13 mouse cellular contexts compared by ENCODE assay signal in genomic region chr7:139063406-139063805, GRCm38 (mm10). TPM values are rescaled to one million over a fixed set of nuclear protein-coding genes. Genes with fewer than 3 reads are reported as not detected.
DNase-seq lines count a peak whose midpoint lies in the region; TF ChIP-seq lines count a peak whose summit lies in the region.
"Had no signal": no experiment of that assay in that cellular context is flagged by ENCODE, and none has a peak within 500 bp of the region (broad histone marks: within the 10 kb centered on the region; RNA-seq: fewer than 3 reads in every experiment).

No protein-coding gene starts in this region.

- in situ Hi-C loops in CH12.LX (cut with MboI; ENCODE audit: low pct_ligation_motif_present, low pct_unique_long_range_greater_than_20kb, low sequenced_read_pairs) = no loop called here

- peak; percentile 69 for TF ChIP-seq CTCF in layer of hippocampus, adult 2 months (conservative IDR thresholded peaks at IDR 0.05)
- peak in 1 of 2 experiments; percentile 62; a peak in 2 of 4 replicates for TF ChIP-seq CTCF in CH12.LX (conservative IDR thresholded peaks at IDR 0.05 in 1 of 2, IDR thresholded peaks at IDR 0.05 in 1 of 2; ENCODE audit: low read depth in 2 of 2, low read length in 2 of 2)
- TF ChIP-seq CTCF in cortical plate, adult 2 months (IDR thresholded peaks at IDR 0.05; ENCODE audit: extremely low read depth, insufficient read depth, low read length) = peak; percentile 30

- no peaks in the 10 kb centered on the region for H3K79me2 ChIP-seq in CH12.LX (replicated peaks; ENCODE audit: control insufficient read depth, extremely low read depth, insufficient read depth, poor library complexity, severe bottlenecking)

- H3K27me3 ChIP-seq in CH12.LX (replicated peaks) = peaks cover 51% of the 10 kb centered on the region
- H3K27me3 ChIP-seq: hindbrain, embryonic 15.5 days; midbrain, embryonic 13.5 days; stomach, embryonic 15.5 days had no signal

- no peaks in the 10 kb centered on the region for H3K36me3 ChIP-seq in CH12.LX (replicated peaks in 1 of 2; ENCODE audit: control insufficient read depth in 1 of 2, insufficient read depth in 1 of 2, low read length in 1 of 2)
- H3K36me3 ChIP-seq: hindbrain, embryonic 15.5 days; midbrain, embryonic 13.5 days; stomach, embryonic 15.5 days had no signal

- no peak overlapping the region for H3K4me2 ChIP-seq in CH12.LX (ENCODE audit: insufficient read depth, low read depth, poor library complexity, severe bottlenecking)
- H3K4me2 ChIP-seq: hindbrain, embryonic 15.5 days; midbrain, embryonic 13.5 days; stomach, embryonic 15.5 days had no signal

- H3K4me3 ChIP-seq in layer of hippocampus, adult 2 months = no peak overlapping the region
- H3K4me3 ChIP-seq in CH12.LX (replicated peaks in 1 of 3; ENCODE audit: low read depth in 2 of 3, low read length in 2 of 3, poor library complexity in 1 of 3) = no peak overlapping the region
- no peak overlapping the region for H3K4me3 ChIP-seq in cortical plate, adult 2 months (ENCODE audit: insufficient read depth, low read length)
- H3K4me3 ChIP-seq: hindbrain, embryonic 15.5 days; midbrain, embryonic 13.5 days; stomach, embryonic 15.5 days had no signal

- peak; percentile 59 for TF ChIP-seq RAD21 in CH12.LX (IDR thresholded peaks at IDR 0.05; ENCODE audit: low read depth, low read length)

- H3K27ac ChIP-seq in layer of hippocampus, adult 2 months = no peak overlapping the region
- no peak overlapping the region for H3K27ac ChIP-seq in CH12.LX (ENCODE audit: insufficient read depth, low read depth)
- H3K27ac ChIP-seq in cortical plate, adult 2 months (ENCODE audit: insufficient read depth, low read length) = no peak overlapping the region
- H3K27ac ChIP-seq: hindbrain, embryonic 15.5 days; midbrain, embryonic 13.5 days; stomach, embryonic 15.5 days had no signal

- peak; percentile 52 to 59 for DNase-seq in cerebellum, postnatal 10 days
- no peak for DNase-seq in cerebellum, adult 18-20 months
- DNase-seq in layer of hippocampus, adult 2 months (ENCODE audit: low spot score in 2 of 2) = no peak
- no peak for DNase-seq in layer of hippocampus, postnatal 14 days (ENCODE audit: low spot score in 2 of 2)
- peak; percentile 20 for DNase-seq in CH12.LX (ENCODE audit: extremely low read depth)
- no peak for DNase-seq in natural killer cell, adult 2 months (ENCODE audit: low spot score in 2 of 2)
- DNase-seq in frontal cortex, postnatal 36 days (ENCODE audit: low spot score in 2 of 2) = no peak
- DNase-seq: adrenal gland, adult 8-10 months; B cell, adult 2 months had no signal

- H3K4me1 ChIP-seq in CH12.LX (ENCODE audit: control insufficient read depth in 1 of 2, insufficient read depth in 2 of 2) = no peaks in the 10 kb centered on the region
- no peaks in the 10 kb centered on the region for H3K4me1 ChIP-seq in cortical plate, adult 2 months (ENCODE audit: control insufficient read depth, insufficient read depth, low read length)
- H3K4me1 ChIP-seq: hindbrain, embryonic 15.5 days; midbrain, embryonic 13.5 days; stomach, embryonic 15.5 days had no signal

- no peak for TF ChIP-seq POLR2A in CH12.LX (IDR thresholded peaks at IDR 0.05; ENCODE audit: low read depth, low read length)
- no peak for TF ChIP-seq POLR2A in cortical plate, adult 2 months (IDR thresholded peaks at IDR 0.05; ENCODE audit: extremely low read depth, insufficient read depth, low read length)

- dilution Hi-C loops in CH12.LX (cut with MboI; ENCODE audit: extremely low pct_ligation_motif_present, extremely low pct_unique_long_range_greater_than_20kb, low sequenced_read_pairs) = no loop called here

- no peak overlapping the region for H3K9ac ChIP-seq in CH12.LX (ENCODE audit: insufficient read depth, low read depth)
- H3K9ac ChIP-seq: hindbrain, embryonic 15.5 days; midbrain, embryonic 13.5 days; stomach, embryonic 15.5 days had no signal

- TF ChIP-seq EP300 in CH12.LX (IDR thresholded peaks at IDR 0.05; ENCODE audit: low read length) = no peak

- no peaks in the 10 kb centered on the region for H3K9me3 ChIP-seq in CH12.LX (replicated peaks; ENCODE audit: low read length)
- H3K9me3 ChIP-seq: hindbrain, embryonic 15.5 days; midbrain, embryonic 13.5 days; stomach, embryonic 15.5 days had no signal

TF ChIP-seq in CH12.LX, 34 proteins besides CTCF, POLR2A, EP300 and RAD21:
- TF ChIP-seq MEF2A (IDR thresholded peaks at IDR 0.05; ENCODE audit: borderline replicate concordance, low read depth, low read length) = no peak
- TF ChIP-seq NRF1 (IDR thresholded peaks at IDR 0.05; ENCODE audit: low read depth, low read length) = no peak
- TF ChIP-seq SMC3 (IDR thresholded peaks at IDR 0.05; ENCODE audit: low read depth, low read length) = peak; percentile 30; the same call in 1 of the 2 replicates
- TF ChIP-seq HCFC1 (IDR thresholded peaks at IDR 0.05; ENCODE audit: low read depth, low read length) = no peak
- TF ChIP-seq CHD2 (IDR thresholded peaks at IDR 0.05; ENCODE audit: low read length) = no peak
- TF ChIP-seq ELF1 (IDR thresholded peaks at IDR 0.05; ENCODE audit: low read depth, low read length) = no peak
TF ChIP-seq in CH12.LX: peak in this region for 1.

RNA-seq across cellular contexts. Expression of gene Dpysl4, which starts 22.4 kb away (rescaled TPM):
- total RNA-seq in layer of hippocampus, adult 2 months (2021) = 10 to 100 TPM; 51.5 to 52.0 TPM
- 100 to 1,000 TPM; 102 to 105 TPM for total RNA-seq in layer of hippocampus, postnatal 14 days (2021)
- total RNA-seq in CH12.LX (2012; rRNA removed) (not detected in 2 replicates), CH12.LX (2014; rRNA removed) (not detected in 2 replicates)
- polyA plus RNA-seq in CH12.LX (2012; ENCODE audit: insufficient read length, low read depth) = not detected in 2 replicates
- 61.3 and 61.9 TPM in 2 replicates for polyA plus RNA-seq in cortical plate, adult 2 months (2012; rRNA removed)

Comparison
In these comparisons a context has a peak if more than half of its experiments do, and no peak if none do; other contexts are left out.
1. DNase-seq: peak in cerebellum, postnatal 10 days (2 of 2) and CH12.LX (single experiment); none in cerebellum, adult 18-20 months (0 of 2), layer of hippocampus, adult 2 months (0 of 2), layer of hippocampus, postnatal 14 days (0 of 2), natural killer cell, adult 2 months (0 of 2) and frontal cortex, postnatal 36 days (0 of 2).
2. RNA of gene Dpysl4, which starts 22.4 kb away (total RNA-seq): 102 to 105 TPM in layer of hippocampus, postnatal 14 days and 51.5 to 52.0 TPM in layer of hippocampus, adult 2 months; not detected in CH12.LX; every median in the first group is over 10 times any median in the second.